Mouse (Mus musculus): ENCODE data around the gene Hnf1a. TPM values are rescaled to one million over a fixed set of nuclear protein-coding genes. Genes with fewer than 3 reads are reported as not detected.
"Not testable (repeated sequence)": the region's sequence is repeated elsewhere in the genome, so short reads cannot be mapped to it uniquely, and the experiment has no call there.

Gene Hnf1a
- polyA plus RNA-seq, 1 experiment from 2014 or later, result not detected

DNA sequence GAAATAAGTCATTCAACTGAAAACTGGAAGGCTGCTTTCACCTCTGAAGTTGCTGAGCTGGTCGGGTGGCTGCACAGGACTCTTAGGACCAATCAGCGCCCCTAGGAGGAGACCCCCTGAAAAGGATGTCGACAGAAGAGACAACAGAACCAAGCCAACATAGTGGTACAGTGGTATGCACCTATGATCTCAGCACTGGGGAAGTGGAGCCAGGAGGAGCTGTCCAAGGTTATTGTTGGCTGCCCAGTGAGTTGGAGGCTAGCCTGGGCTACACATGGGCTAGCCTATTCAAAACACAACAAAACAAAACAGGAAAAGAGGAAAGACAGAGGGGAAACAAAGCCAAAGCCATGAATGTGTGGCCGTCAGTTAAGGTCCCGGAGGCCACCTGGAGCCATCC lies 12.8 kb downstream of the Hnf1a start:
- 84% methylated on average over 5 of the region's 5 CpGs for WGBS
- Histone ChIP-seq H3K27ac (no peak overlapping the region), H3K9ac (no peak overlapping the region)

DNA sequence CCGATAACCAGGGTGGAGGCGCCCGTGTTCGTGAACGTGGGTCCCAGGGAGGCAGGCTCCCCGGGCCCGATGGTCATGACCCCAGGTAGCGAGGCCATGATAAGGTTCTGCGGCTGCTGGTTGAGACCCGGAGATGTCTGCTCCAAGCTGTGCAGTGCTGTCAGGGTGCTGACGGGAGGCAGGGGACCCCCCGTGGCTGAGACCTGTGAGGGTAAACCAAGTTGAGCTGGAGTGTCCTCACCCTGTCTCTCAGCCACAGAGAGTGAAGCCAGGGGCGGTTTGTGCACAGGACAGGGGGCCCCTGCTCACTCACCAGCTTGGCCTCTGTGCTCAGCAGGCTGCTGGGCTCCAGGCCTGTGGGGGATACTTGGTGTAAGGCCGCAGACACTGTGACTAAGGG lies 17.6 kb downstream of the Hnf1a start:
- Histone ChIP-seq H3K4me1 (peaks cover 12% of the 10 kb centered on the region), H3K27me3 (no peaks in the 10 kb centered on the region), H3K9ac (no peak overlapping the region), H3K4me3 (no peak overlapping the region), H3K27ac (no peak overlapping the region), H3K4me2 (replicated peaks) (no peak overlapping the region), H3K9me3 (0 out of 2 replicates have a peak, but pooled peaks cover 3% of the 10 kb centered on the region), H3K36me3 (peaks cover 18% of the 10 kb centered on the region)
- 91% methylated on average over 14 of the region's 14 CpGs for WGBS
- no peak for ATAC-seq (ENCODE audit: low FRiP score, low read depth)

More for the DNA sequence above, 12.8 kb downstream of the Hnf1a start:
- Histone ChIP-seq H3K36me3 (no peaks in the 10 kb centered on the region), H3K4me2 (replicated peaks) (no peak overlapping the region), H3K27me3 (no peaks in the 10 kb centered on the region), H3K4me1 (0 out of 2 replicates have a peak, but pooled peaks cover 4% of the 10 kb centered on the region), H3K9me3 (0 out of 2 replicates have a peak, but pooled peaks cover 3% of the 10 kb centered on the region), H3K4me3 (no peak overlapping the region)
- no peak for ATAC-seq (ENCODE audit: low FRiP score, low read depth)

DNA sequence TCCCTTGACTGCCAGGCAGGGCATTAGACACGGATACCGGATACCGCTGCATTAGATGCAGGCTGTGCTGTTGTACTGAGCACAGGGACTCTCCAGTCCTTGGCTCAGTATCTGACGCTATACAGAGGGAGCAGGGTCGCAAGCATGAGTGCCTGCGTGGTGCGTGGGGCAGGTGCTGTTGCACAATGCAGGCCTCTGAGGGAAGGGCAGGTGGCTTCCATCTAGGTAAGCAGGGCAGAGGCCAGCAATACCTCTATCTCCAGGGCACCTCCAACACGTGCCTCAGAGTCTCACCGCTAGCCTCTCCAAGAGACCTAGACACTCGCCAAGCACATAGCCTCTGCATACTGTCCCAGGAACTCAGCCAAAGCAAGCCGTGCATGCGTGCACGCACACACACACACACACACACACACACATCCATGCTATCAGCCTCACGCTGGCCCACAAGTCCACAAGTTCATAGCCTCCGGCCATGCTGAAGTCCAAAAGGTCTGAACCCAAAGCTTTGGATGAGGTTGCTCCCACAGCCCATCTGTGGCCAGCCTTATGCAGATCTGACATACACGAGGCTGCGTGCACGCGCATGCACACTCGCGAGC lies 19.5 kb downstream of the Hnf1a start:
- 82% methylated on average over 21 of the region's 21 CpGs for WGBS
- no peak overlapping the region for H3K4me3 ChIP-seq

DNA sequence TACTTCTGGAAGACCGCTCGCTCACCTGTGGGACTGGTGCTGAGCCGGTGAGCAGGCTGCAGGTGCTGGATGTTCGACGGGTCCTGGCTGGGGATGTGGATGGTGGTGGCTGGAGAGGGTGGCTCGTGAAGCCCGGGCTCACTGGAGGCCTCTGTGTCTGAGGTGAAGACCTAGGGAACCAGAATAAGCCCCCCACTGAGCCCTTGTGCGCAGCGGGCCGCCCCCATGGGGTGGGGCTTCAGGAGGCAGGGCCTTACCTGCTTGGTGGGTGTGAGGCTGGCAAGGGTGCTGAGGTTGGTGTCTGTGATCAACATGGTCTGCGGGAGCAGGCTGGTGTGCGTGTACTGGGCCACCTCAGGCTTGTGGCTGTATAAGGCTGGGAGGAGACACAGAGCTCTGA lies 20.2 kb downstream of the Hnf1a start:
- Histone ChIP-seq H3K27ac (no peak overlapping the region), H3K36me3 (peaks cover 44% of the 10 kb centered on the region), H3K9me3 (no peaks in the 10 kb centered on the region), H3K9ac (no peak overlapping the region), H3K4me1 (peaks cover 12% of the 10 kb centered on the region), H3K4me2 (replicated peaks) (no peak overlapping the region), H3K4me3 (no peak overlapping the region), H3K27me3 (no peaks in the 10 kb centered on the region)
- ATAC-seq (ENCODE audit: low FRiP score, low read depth), result no peak
- WGBS, result 75% methylated on average over 12 of the region's 12 CpGs

More for the DNA sequence above, 19.5 kb downstream of the Hnf1a start:
- no peaks in the 10 kb centered on the region for H3K9me3 ChIP-seq
- H3K27me3 ChIP-seq, result no peaks in the 10 kb centered on the region
- H3K4me1 ChIP-seq, result peaks cover 12% of the 10 kb centered on the region
- no peak for ATAC-seq (ENCODE audit: low FRiP score, low read depth)
- no peak overlapping the region for H3K9ac ChIP-seq
- H3K4me2 ChIP-seq (replicated peaks), result no peak overlapping the region
- no peak overlapping the region for H3K27ac ChIP-seq
- H3K36me3 ChIP-seq, result peaks cover 37% of the 10 kb centered on the region

DNA sequence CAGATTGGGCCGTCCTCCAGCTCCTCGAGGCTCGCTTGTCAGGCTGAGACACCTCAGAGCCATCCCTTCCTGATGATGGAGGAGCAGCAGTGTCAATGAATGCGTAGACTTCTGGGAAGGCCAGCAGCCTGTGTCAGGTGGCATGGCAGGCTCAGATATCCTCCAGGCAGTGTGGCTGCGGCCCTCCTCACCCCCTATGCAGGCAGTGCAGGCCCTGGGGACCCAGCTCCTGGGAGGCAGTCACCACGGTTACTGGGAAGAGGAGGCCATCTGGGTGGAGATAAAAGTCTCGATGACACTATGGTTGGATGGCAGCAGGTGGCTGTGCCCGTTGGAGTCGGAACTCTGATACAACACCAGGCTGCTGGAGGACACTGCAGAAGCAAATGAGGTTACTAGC lies 21.1 kb downstream of the Hnf1a start:
- Histone ChIP-seq H3K36me3 (peaks cover 47% of the 10 kb centered on the region), H3K4me2 (replicated peaks) (no peak overlapping the region), H3K9ac (no peak overlapping the region), H3K4me3 (no peak overlapping the region), H3K9me3 (no peaks in the 10 kb centered on the region), H3K27me3 (no peaks in the 10 kb centered on the region), H3K27ac (no peak overlapping the region), H3K4me1 (peaks cover 12% of the 10 kb centered on the region)
- WGBS, result 82% methylated on average over 9 of the region's 9 CpGs
- ATAC-seq (ENCODE audit: low FRiP score, low read depth), result 0 out of 2 replicates have a peak, but pooled peaks have one; percentile 3

DNA sequence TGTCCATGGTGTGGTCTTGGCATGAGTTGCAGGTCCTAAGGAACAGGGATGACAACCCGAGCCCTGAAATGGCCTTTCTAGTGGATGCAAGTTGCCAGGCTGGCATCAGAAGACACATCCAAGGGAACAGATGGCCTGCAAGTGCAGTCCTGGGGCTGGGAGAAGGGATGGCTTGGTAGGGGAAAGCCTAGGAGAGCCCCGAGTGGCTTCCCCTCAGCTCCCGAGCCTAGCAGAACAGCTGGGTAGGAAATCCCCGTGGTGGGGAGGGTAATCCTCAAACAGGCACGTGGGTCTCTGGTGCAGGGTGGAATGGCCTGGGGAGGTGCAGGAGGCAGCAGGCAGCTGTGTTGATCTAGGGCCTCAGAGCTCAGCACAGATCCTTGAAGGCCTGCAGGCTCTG lies 21.6 kb downstream of the Hnf1a start:
- H3K27ac ChIP-seq, result no peak overlapping the region
- H3K27me3 ChIP-seq, result no peaks in the 10 kb centered on the region
- 61% methylated on average over 5 of the region's 5 CpGs for WGBS
- peaks cover 12% of the 10 kb centered on the region for H3K4me1 ChIP-seq
- no peak overlapping the region for H3K4me3 ChIP-seq
- no peaks in the 10 kb centered on the region for H3K9me3 ChIP-seq
- peaks cover 47% of the 10 kb centered on the region for H3K36me3 ChIP-seq
- ATAC-seq (ENCODE audit: low FRiP score, low read depth), result peak; percentile 57; the same call in 1 of the 2 replicates
- H3K4me2 ChIP-seq (replicated peaks), result no peak overlapping the region
- no peak overlapping the region for H3K9ac ChIP-seq

DNA sequence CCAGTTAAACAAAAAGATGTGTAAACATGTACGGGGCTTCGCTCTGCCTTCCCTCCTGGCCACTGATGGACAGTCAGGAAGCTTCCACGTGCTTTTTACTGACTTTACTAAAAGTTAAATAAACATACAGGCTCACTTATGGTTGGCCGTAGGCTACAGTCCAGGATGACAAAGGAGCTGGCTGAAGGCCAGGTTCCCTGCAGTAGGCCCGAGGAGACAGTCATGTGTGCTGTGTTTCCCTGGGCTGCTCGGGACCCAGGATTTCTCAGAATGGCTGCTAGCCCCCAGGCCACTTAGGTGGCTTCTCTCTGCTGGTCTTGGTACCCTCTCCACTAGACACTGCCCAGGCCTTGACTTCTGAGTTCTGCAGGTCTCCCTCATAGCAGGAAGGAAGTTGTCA lies 22.0 kb downstream of the Hnf1a start:
- Histone ChIP-seq H3K27ac (no peak overlapping the region), H3K4me1 (peaks cover 12% of the 10 kb centered on the region), H3K9ac (no peak overlapping the region), H3K4me3 (no peak overlapping the region), H3K9me3 (no peaks in the 10 kb centered on the region), H3K36me3 (peaks cover 49% of the 10 kb centered on the region), H3K4me2 (replicated peaks) (no peak overlapping the region), H3K27me3 (no peaks in the 10 kb centered on the region)
- WGBS, result 75% methylated on average over 6 of the region's 6 CpGs
- no peak for ATAC-seq (ENCODE audit: low FRiP score, low read depth)

DNA sequence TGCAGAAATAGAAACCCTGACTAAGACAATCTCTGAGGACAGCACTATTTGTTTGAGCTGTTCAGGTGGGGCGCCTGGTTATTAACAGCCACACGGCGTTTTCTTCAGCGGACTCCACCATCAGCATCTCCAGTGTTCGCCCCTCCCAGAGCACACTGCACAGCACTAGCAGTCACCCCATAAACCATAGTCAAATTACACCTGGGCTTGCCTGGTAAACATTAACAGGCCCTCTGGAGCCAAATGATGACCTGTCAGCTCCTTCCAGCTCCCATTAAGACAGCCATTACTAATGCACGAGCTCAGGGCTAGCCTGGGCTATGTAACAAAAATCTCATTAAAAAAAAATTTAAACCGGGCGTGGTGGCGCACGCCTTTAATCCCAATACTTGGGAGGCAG lies 25.8 kb downstream of the Hnf1a start:
- peaks cover 50% of the 10 kb centered on the region for H3K36me3 ChIP-seq
- H3K4me3 ChIP-seq, result no peak overlapping the region
- ATAC-seq (ENCODE audit: low FRiP score, low read depth), result no peak
- H3K4me2 ChIP-seq (replicated peaks), result no peak overlapping the region
- 86% methylated on average over 10 of the region's 10 CpGs for whole genome bisulfite sequencing
- H3K27me3 ChIP-seq, result no peaks in the 10 kb centered on the region
- peaks cover 6% of the 10 kb centered on the region for H3K4me1 ChIP-seq
- H3K9me3 ChIP-seq, result no peaks in the 10 kb centered on the region
- no peak overlapping the region for H3K27ac ChIP-seq
- H3K9ac ChIP-seq, result no peak overlapping the region

DNA sequence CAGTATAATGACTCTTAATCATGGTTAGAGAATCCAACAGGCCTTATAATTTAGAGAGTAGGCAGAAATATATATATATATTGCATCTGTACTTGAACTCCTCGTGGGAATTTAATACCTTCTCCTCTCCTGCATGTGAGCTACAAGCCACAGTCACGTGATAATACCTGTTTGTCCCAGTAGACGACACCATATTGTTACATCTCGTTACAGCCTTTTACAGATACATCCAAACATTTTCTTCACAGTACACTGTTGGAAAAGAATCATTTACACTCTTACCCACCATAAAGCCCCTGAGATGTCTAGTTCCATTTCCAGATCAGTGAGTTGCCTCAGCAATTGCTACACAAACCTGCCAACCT lies 28.1 kb downstream of the Hnf1a start:
- peak overlapping the region; percentile 94 for H3K9ac ChIP-seq
- H3K27me3 ChIP-seq, result no peaks in the 10 kb centered on the region
- 37% methylated on average over 4 of the region's 4 CpGs for WGBS
- ATAC-seq (ENCODE audit: low FRiP score, low read depth), result no peak
- H3K36me3 ChIP-seq, result peaks cover 26% of the 10 kb centered on the region
- peaks cover 6% of the 10 kb centered on the region for H3K4me1 ChIP-seq
- H3K9me3 ChIP-seq, result peaks cover 4% of the 10 kb centered on the region; the same call in 1 of the 2 replicates
- H3K4me3 ChIP-seq, result peak overlapping the region; percentile 90
- H3K4me2 ChIP-seq (replicated peaks), result peak overlapping the region; percentile 85
- H3K27ac ChIP-seq, result no peak overlapping the region

DNA sequence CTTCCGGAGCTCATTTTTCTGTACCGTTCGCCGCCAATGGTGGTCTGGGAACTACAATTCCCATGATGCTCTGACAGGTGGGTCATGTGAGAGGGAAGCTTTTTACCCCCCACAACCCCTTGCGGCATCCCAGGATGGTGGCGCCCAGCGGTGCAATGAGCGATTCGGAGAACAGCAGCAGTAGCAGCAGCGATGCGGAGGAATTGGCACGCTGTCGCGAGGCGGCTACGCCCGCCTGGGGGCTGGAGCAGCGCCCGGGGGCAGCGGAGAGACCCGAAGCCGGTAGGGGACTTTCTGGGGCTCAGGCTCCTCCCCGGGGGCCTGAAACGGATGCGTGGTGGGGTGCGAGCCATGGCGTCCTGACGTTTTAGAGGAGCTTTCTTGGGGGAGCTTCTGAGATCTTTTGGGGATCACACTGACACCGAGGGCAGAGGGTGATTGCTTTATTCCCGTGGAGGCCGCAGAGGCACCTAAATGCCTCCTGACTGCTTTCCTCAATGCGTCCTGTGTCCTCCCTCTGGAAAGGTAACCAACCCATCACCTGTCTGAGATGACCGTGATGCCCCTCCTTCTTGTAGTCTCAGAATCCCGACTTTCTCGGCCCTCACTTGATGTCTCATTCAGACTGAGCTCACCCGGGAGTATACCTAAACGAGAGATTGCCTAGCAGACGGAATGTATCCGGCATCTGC lies 28.7 kb downstream of the Hnf1a start, which contains the start of gene 2210016L21Rik:
Gene 2210016L21Rik (plus strand): TSS at position 85 of the 692 bp plus-strand sequence.
- Histone ChIP-seq H3K9ac (peak within 1 kb of the TSS; percentile 94), H3K4me2 (replicated peaks) (peak within 1 kb of the TSS; percentile 85), H3K4me1 (peaks cover 6% of the 10 kb centered on the region), H3K4me3 (peak within 1 kb of the TSS; percentile 90), H3K27me3 (no peaks in the 10 kb centered on the region), H3K9me3 (peaks cover 4% of the 10 kb centered on the region; the same call in 1 of the 2 replicates), H3K27ac (peak within 1 kb of the TSS; percentile 77), H3K36me3 (peaks cover 21% of the 10 kb centered on the region)
- 1% methylated on average over 39 of the region's 39 CpGs for WGBS
- ATAC-seq (ENCODE audit: low FRiP score, low read depth), result peak; percentile 93

DNA sequence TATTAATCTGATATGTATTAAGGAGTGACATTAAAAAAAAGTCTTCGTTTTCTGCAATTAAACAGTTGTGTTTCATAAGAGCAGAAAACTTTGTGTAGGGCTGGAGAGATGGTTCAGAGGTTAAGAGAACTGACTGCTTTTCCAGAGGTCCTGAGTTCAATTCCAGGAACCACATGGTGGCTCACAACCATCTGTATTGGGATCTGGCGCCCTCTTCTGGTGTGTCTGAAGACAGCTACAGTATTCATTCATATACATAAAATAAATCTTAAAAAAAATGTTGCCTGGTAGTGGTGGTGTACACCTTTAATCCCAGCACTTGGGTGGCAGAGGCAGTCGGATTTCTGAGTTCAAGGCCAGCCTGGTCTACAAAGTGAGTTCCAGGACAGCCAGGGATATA lies 29.8 kb downstream of the Hnf1a start:
- H3K9me3 ChIP-seq; H3K4me3 ChIP-seq; ATAC-seq (ENCODE audit: low FRiP score, low read depth); H3K4me1 ChIP-seq; H3K27me3 ChIP-seq; H3K27ac ChIP-seq; H3K9ac ChIP-seq: not testable (repeated sequence)
- Histone ChIP-seq H3K36me3 (peaks cover 10% of the 10 kb centered on the region), H3K4me2 (replicated peaks) (peak overlapping the region; percentile 85)
- WGBS, result 57% methylated on average over 3 of the region's 3 CpGs

DNA sequence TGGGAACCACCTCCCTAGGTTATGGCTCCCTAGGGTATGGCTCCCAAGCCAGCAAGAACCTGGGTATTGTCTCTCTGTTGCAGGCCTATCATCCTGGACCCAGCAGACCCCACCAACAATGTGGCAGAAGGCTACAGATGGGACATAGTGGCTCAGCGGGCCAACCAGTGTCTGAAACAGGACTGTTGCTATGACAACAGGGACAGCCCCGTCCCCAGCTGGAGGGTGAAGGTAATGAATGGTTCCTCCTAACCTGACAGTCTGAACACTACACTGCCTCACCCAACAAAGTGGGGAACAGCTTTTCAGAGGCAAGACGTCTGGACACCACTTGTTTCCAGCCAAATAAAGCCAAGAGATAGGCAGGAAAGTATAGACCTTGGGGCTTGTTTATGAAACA lies 35.1 kb downstream of the Hnf1a start:
- Histone ChIP-seq H3K27ac (no peak overlapping the region), H3K4me3 (no peak overlapping the region), H3K27me3 (no peaks in the 10 kb centered on the region), H3K9ac (no peak overlapping the region), H3K4me1 (no peaks in the 10 kb centered on the region), H3K9me3 (peaks cover 6% of the 10 kb centered on the region; the same call in 1 of the 2 replicates), H3K4me2 (replicated peaks) (no peak overlapping the region), H3K36me3 (no peaks in the 10 kb centered on the region)
- ATAC-seq (ENCODE audit: low FRiP score, low read depth), result no peak
- 10% methylated on average over 3 of the region's 3 CpGs for WGBS
